Mouse (Mus musculus): Measurements from ENCODE around the gene Actr2. TPM values are rescaled to one million over a fixed set of nuclear protein-coding genes. Genes with fewer than 3 reads are reported as not detected.

Actr2 gene
- 8.4 and 10.3 TPM in 2 replicates for polyA plus RNA-seq (2012; rRNA removed)

GRCm38 (mm10) chr11:20112741-20113480, at the start of gene Actr2:
Gene Actr2 (minus strand): TSS chr11:20112913.

Other genes starting within 250 kb of the Actr2 start
- gene Spred2, start 188.5 kb downstream of the Actr2 start, polyA plus RNA-seq (2012; rRNA removed) = 15.3 and 16.1 TPM in 2 replicates
- gene Rab1a, start 88.5 kb upstream of the Actr2 start, polyA plus RNA-seq (2012; rRNA removed) = 38.1 and 49.5 TPM in 2 replicates
- gene Cep68, start 136.5 kb upstream of the Actr2 start, polyA plus RNA-seq (2012; rRNA removed) = 27.1 and 31.8 TPM in 2 replicates
- gene Slc1a4, start 219.8 kb upstream of the Actr2 start, polyA plus RNA-seq (2012; rRNA removed) = 4.3 and 5.3 TPM in 2 replicates